Mouse (Mus musculus) MEL (cell line): ENCODE results near the gene Ltb4r2. TPM values are rescaled to one million over a fixed set of nuclear protein-coding genes. Genes with fewer than 3 reads are reported as not detected.

Experiments
- DNase-seq: peaks from one replicate; pipeline ENCODE4 v3.0.0; 2011; ENCODE audit warnings: low read depth, low spot score
- H3K27ac ChIP-seq: 2 replicates; pipeline ENCODE4 v1.5.1; 2012; ENCODE audit warnings: low read depth, mild to moderate bottlenecking, control low read depth, low read length, moderate library complexity; ENCODE audit not compliant: control insufficient read depth
- H3K27me3 ChIP-seq, 2 experiments: fragments of 150-350 bp in 1 of 2; sonication (generic) in 1 of 2; 2 replicates each; pipeline ENCODE4 v1.6.1; 2012; ENCODE audit warnings: low read length in 2 of 2, mild to moderate bottlenecking in 2 of 2, improper control_type of control experiment in 1 of 2, moderate library complexity in 1 of 2; ENCODE audit not compliant: insufficient read depth in 2 of 2, control insufficient read depth in 1 of 2
- H3K36me3 ChIP-seq, 2 experiments: 2 replicates each; pipeline ENCODE4 v1.6.1; 2012 to 2014; ENCODE audit warnings: low read length in 2 of 2, improper control_type of control experiment in 1 of 2, inconsistent platforms in 1 of 2, mild to moderate bottlenecking in 1 of 2; ENCODE audit not compliant: insufficient read depth in 2 of 2, control insufficient read depth in 1 of 2
- H3K4me1 ChIP-seq, 2 experiments: fragments of 150-350 bp in 1 of 2; sonication (generic) in 1 of 2; 2 replicates each; pipeline ENCODE4 v1.6.1; 2012; ENCODE audit warnings: low read length in 2 of 2, improper control_type of control experiment in 1 of 2, mild to moderate bottlenecking in 1 of 2; ENCODE audit not compliant: insufficient read depth in 2 of 2, control insufficient read depth in 1 of 2
- H3K4me3 ChIP-seq, 2 experiments: fragments of 150-350 bp in 1 of 2; sonication (generic) in 1 of 2; 2 replicates each; pipeline ENCODE4 v1.5.1; 2012; ENCODE audit warnings: low read depth in 2 of 2, low read length in 2 of 2, mild to moderate bottlenecking in 2 of 2, moderate library complexity in 2 of 2, control low read depth in 1 of 2, improper control_type of control experiment in 1 of 2; ENCODE audit not compliant: control insufficient read depth in 1 of 2, insufficient read depth in 1 of 2
- H3K79me2 ChIP-seq: 2 replicates; pipeline ENCODE4 v1.6.1; 2012; ENCODE audit warnings: mild to moderate bottlenecking, low read length, moderate library complexity; ENCODE audit not compliant: control insufficient read depth, poor library complexity, insufficient read depth
- H3K9ac ChIP-seq: 2 replicates; pipeline ENCODE4 v1.6.1; 2012; ENCODE audit warnings: low read depth, mild to moderate bottlenecking, control low read depth, low read length, moderate library complexity; ENCODE audit not compliant: control insufficient read depth, poor library complexity, severe bottlenecking
- H3K9me3 ChIP-seq: fragments of 150-350 bp; sonication (generic); replicated peaks from 2 replicates; pipeline ENCODE4 v1.6.1; 2012; ENCODE audit warnings: mild to moderate bottlenecking, low read length, improper control_type of control experiment, moderate library complexity; ENCODE audit not compliant: insufficient read depth
- CHD2 ChIP-seq: IDR thresholded peaks from 2 replicates; pipeline ENCODE4 v1.6.1; 2011; ENCODE audit warnings: low read length, improper control_type of control experiment
- CTCF ChIP-seq, 3 experiments: IDR thresholded peaks in 2 of 3; conservative IDR thresholded peaks in 1 of 3; 2 replicates each; pipeline ENCODE4 v1.5.1; 2011 to 2012; ENCODE audit warnings: low read length in 3 of 3, low read depth in 2 of 3, mild to moderate bottlenecking in 2 of 3, improper control_type of control experiment in 1 of 3, inconsistent platforms in 1 of 3, mixed read lengths in 1 of 3, moderate library complexity in 1 of 3; ENCODE audit not compliant: control insufficient read depth in 1 of 3, insufficient read depth in 1 of 3, poor library complexity in 1 of 3, severe bottlenecking in 1 of 3
- E2F4 ChIP-seq: IDR thresholded peaks from 2 replicates; pipeline ENCODE4 v1.6.1; 2011; ENCODE audit warnings: low read depth, low read length, improper control_type of control experiment, borderline replicate concordance
- EP300 ChIP-seq, 2 experiments: IDR thresholded peaks; 2 replicates each; pipeline ENCODE4 v1.6.1; 2011; ENCODE audit warnings: improper control_type of control experiment in 2 of 2, low read length in 2 of 2, low read depth in 1 of 2, mild to moderate bottlenecking in 1 of 2
- HCFC1 ChIP-seq: IDR thresholded peaks from 2 replicates; pipeline ENCODE4 v1.6.1; 2012; ENCODE audit warnings: low read depth, mild to moderate bottlenecking, inconsistent platforms, low read length, improper control_type of control experiment, moderate library complexity
- JUND ChIP-seq: IDR thresholded peaks from 2 replicates; pipeline ENCODE4 v1.6.1; 2011; ENCODE audit warnings: low read depth, mild to moderate bottlenecking, improper control_type of control experiment, low read length
- KAT2A ChIP-seq: conservative IDR thresholded peaks from 2 replicates; pipeline ENCODE4 v1.6.1; 2012; ENCODE audit warnings: low read depth, low read length, improper control_type of control experiment, inconsistent platforms
- MAX ChIP-seq: IDR thresholded peaks from 2 replicates; pipeline ENCODE4 v1.6.1; 2011; ENCODE audit warnings: low read length, improper control_type of control experiment
- MAZ ChIP-seq: IDR thresholded peaks from 2 replicates; pipeline ENCODE4 v1.6.1; 2012; ENCODE audit warnings: low read depth, mild to moderate bottlenecking, inconsistent platforms, low read length, improper control_type of control experiment
- MXI1 ChIP-seq: IDR thresholded peaks from 2 replicates; pipeline ENCODE4 v1.6.1; 2011; ENCODE audit warnings: mild to moderate bottlenecking, low read depth, low read length, improper control_type of control experiment
- MYB ChIP-seq: IDR thresholded peaks from 2 replicates; pipeline ENCODE4 v1.6.1; 2011; ENCODE audit warnings: mild to moderate bottlenecking, low read depth, low read length, improper control_type of control experiment
- NRF1 ChIP-seq: IDR thresholded peaks from 2 replicates; pipeline ENCODE4 v1.6.1; 2014; ENCODE audit warnings: low read depth, mild to moderate bottlenecking, inconsistent platforms, low read length, improper control_type of control experiment, moderate library complexity; ENCODE audit not compliant: poor library complexity, insufficient read depth, severe bottlenecking
- POLR2AphosphoS5 ChIP-seq: IDR thresholded peaks from 2 replicates; pipeline ENCODE4 v1.6.1; 2012; ENCODE audit warnings: low read depth, borderline replicate concordance, mild to moderate bottlenecking, inconsistent platforms, low read length, moderate library complexity, mixed read lengths
- RAD21 ChIP-seq: IDR thresholded peaks from 2 replicates; pipeline ENCODE4 v1.6.1; 2011; ENCODE audit warnings: mild to moderate bottlenecking, low read depth, low read length, improper control_type of control experiment
- SIN3A ChIP-seq: IDR thresholded peaks from 2 replicates; pipeline ENCODE4 v1.6.1; 2012; ENCODE audit warnings: low read length, improper control_type of control experiment, inconsistent platforms
- SMC3 ChIP-seq: IDR thresholded peaks from 2 replicates; pipeline ENCODE4 v1.6.1; 2011; ENCODE audit warnings: low read depth, low read length, improper control_type of control experiment
- ZKSCAN1 ChIP-seq: IDR thresholded peaks from 2 replicates; pipeline ENCODE4 v1.6.1; 2012; ENCODE audit warnings: low read depth, mild to moderate bottlenecking, inconsistent platforms, low read length, improper control_type of control experiment, moderate library complexity
- ZMIZ1 ChIP-seq: IDR thresholded peaks from 2 replicates; pipeline ENCODE4 v1.6.1; 2012; ENCODE audit warnings: low read depth, mild to moderate bottlenecking, inconsistent platforms, low read length, improper control_type of control experiment, moderate library complexity
- ZNF384 ChIP-seq: IDR thresholded peaks from 2 replicates; pipeline ENCODE4 v1.6.1; 2012; ENCODE audit warnings: low read depth, mild to moderate bottlenecking, inconsistent platforms, low read length, improper control_type of control experiment
- polyA plus RNA-seq, 2 experiments: library from polyadenylated mRNA; stranded (reverse) in 1 of 2; unstranded in 1 of 2; fragments of >175 nt in 1 of 2; fragments of >200 nt in 1 of 2; gene quantifications; 2 replicates each; pipeline versions ENCODE4 v1.2.1 to v1.2.4; 2012; ENCODE audit warnings: low replicate concordance in 2 of 2, low read depth in 1 of 2; ENCODE audit not compliant: insufficient read length in 2 of 2, insufficient read depth in 1 of 2, missing spikeins in 1 of 2
- total RNA-seq: library from RNA; depleted of rRNA; stranded (reverse); fragments of 300-350 nt; gene quantifications from 2 replicates; pipeline ENCODE4 v1.2.3, GENCODE M21; 2012

The Ltb4r2 gene
- total and polyA plus RNA-seq, 3 experiments, result 0.19 to 0.52 TPM; not detected in 1

GRCm38 (mm10) chr14:55778686-55779085 is 17.5 kb downstream of the Ltb4r2 start:
- H3K9me3 ChIP-seq, result no peaks in the 10 kb centered on the region
- no peak overlapping the region for H3K4me3 ChIP-seq
- H3K27ac ChIP-seq, result no peak overlapping the region
- no peak for DNase-seq
- H3K27me3 ChIP-seq, result no peaks in the 10 kb centered on the region
- no peak overlapping the region for H3K9ac ChIP-seq
- no peaks in the 10 kb centered on the region for H3K79me2 ChIP-seq
- peaks cover 0 to 7% of the 10 kb centered on the region in 2 experiments; a peak in 2 of 4 replicates for H3K36me3 ChIP-seq
- no peak for TF ChIP-seq E2F4
- no peak for TF ChIP-seq SIN3A
- TF ChIP-seq NRF1, result no peak
- no peak for TF ChIP-seq MAZ
- TF ChIP-seq MAX, result no peak
- TF ChIP-seq MXI1, result no peak
- no peak for TF ChIP-seq EP300 (IDR thresholded peaks at IDR 0.05; ENCODE audit: low read depth in 1 of 2, low read length in 2 of 2)
- TF ChIP-seq CTCF (IDR thresholded peaks at IDR 0.05 in 2 of 3, conservative IDR thresholded peaks at IDR 0.05 in 1 of 3; ENCODE audit: control insufficient read depth in 1 of 3, insufficient read depth in 1 of 3, low read depth in 2 of 3, low read length in 3 of 3, poor library complexity in 1 of 3, severe bottlenecking in 1 of 3), result no peak
- no peak for TF ChIP-seq HCFC1
- no peak for TF ChIP-seq POLR2AphosphoS5
- H3K4me1 ChIP-seq, result peaks cover 5 to 16% of the 10 kb centered on the region in 2 experiments; a peak in 3 of 4 replicates

- H3K4me1 ChIP-seq, result peaks cover 5 to 12% of the 10 kb centered on the region in 2 experiments; a peak in 3 of 4 replicates
- no peak for TF ChIP-seq ZKSCAN1
- TF ChIP-seq, all 39 proteins: peak for 0
- Histone ChIP-seq H3K36me3 (peaks cover 0 to 7% of the 10 kb centered on the region in 2 experiments; a peak in 2 of 4 replicates), H3K27ac (no peak overlapping the region), H3K9ac (no peak overlapping the region), H3K27me3 (no peaks in the 10 kb centered on the region), H3K4me3 (no peak overlapping the region), H3K9me3 (no peaks in the 10 kb centered on the region), H3K79me2 (no peaks in the 10 kb centered on the region)
- no peak for DNase-seq
These were observed 18.4 kb downstream of the Ltb4r2 start for GRCm38 (mm10) chr14:55779656-55780055.

- Histone ChIP-seq H3K36me3 (peaks cover 0 to 7% of the 10 kb centered on the region in 2 experiments; a peak in 2 of 4 replicates), H3K79me2 (no peaks in the 10 kb centered on the region)
These were observed 19.5 kb downstream of the Ltb4r2 start for GRCm38 (mm10) chr14:55780736-55781135.

More at GRCm38 (mm10) chr14:55780736-55781135, 19.5 kb downstream of the Ltb4r2 start:
- H3K9ac ChIP-seq, result no peak overlapping the region
- H3K9me3 ChIP-seq, result no peaks in the 10 kb centered on the region
- no peak for TF ChIP-seq MYB
- no peak for TF ChIP-seq KAT2A
- TF ChIP-seq NRF1, result no peak
- no peak for TF ChIP-seq SMC3
- TF ChIP-seq ZNF384, result no peak
- TF ChIP-seq JUND, result no peak
- TF ChIP-seq RAD21, result no peak
- TF ChIP-seq CHD2, result no peak
- TF ChIP-seq HCFC1, result no peak
- TF ChIP-seq ZMIZ1, result no peak
- no peak for DNase-seq
- H3K4me3 ChIP-seq, result no peak overlapping the region
- peaks cover 5 to 12% of the 10 kb centered on the region in 2 experiments; a peak in 3 of 4 replicates for H3K4me1 ChIP-seq
- H3K27me3 ChIP-seq, result no peaks in the 10 kb centered on the region
- no peak overlapping the region for H3K27ac ChIP-seq
